Mouse (Mus musculus) olfactory bulb, adult 2 months (tissue): ENCODE measurements around the gene Hoxb8. TPM values are rescaled to one million over a fixed set of nuclear protein-coding genes. Genes with fewer than 3 reads are reported as not detected.

Experiments used
- H3K27ac ChIP-seq: fragments of 200-500 bp; 2 replicates; pipeline ENCODE4 v1.5.1; 2012; ENCODE audit warnings: low read depth, low read length; ENCODE audit not compliant: insufficient read depth
- H3K4me1 ChIP-seq: fragments of 200-500 bp; 2 replicates; pipeline ENCODE4 v1.6.1; 2012; ENCODE audit warnings: low read length; ENCODE audit not compliant: control insufficient read depth, insufficient read depth
- H3K4me3 ChIP-seq: fragments of 200-500 bp; 2 replicates; pipeline ENCODE4 v1.5.1; 2012; ENCODE audit warnings: mild to moderate bottlenecking, low read depth, low read length, moderate library complexity; ENCODE audit not compliant: insufficient read depth
- CTCF ChIP-seq: fragments of 200-500 bp; IDR thresholded peaks from 2 replicates; pipeline ENCODE4 v1.5.1; 2012; ENCODE audit warnings: low read depth, mild to moderate bottlenecking, low read length, moderate library complexity; ENCODE audit not compliant: insufficient read depth
- POLR2A ChIP-seq: fragments of 200-500 bp; IDR thresholded peaks from 2 replicates; pipeline ENCODE4 v1.6.1; 2012; ENCODE audit warnings: mild to moderate bottlenecking, low read depth, low read length, moderate library complexity; ENCODE audit not compliant: insufficient read depth
- WGBS: fragments of 180-500 bp; shearing (Covaris S2); methylation state at CpG from one replicate; pipeline ENCODE4 v1.1.7; 2018; 5-methylcytosine and 5-hydroxymethylcytosine counted together
- polyA plus RNA-seq: library from polyadenylated mRNA; stranded (reverse); fragments of >200 nt; gene quantifications from 2 replicates; pipeline ENCODE4 v1.2.4, GENCODE M21; 2012; ENCODE audit warnings: low replicate concordance; ENCODE audit not compliant: missing spikeins, insufficient read depth, insufficient read length

Hoxb8 gene
- polyA plus RNA-seq, 1 experiment, result not detected

GRCm38 (mm10) chr11:96274428-96274827 is 7.3 kb upstream of the Hoxb8 start:
- H3K27ac ChIP-seq, result no peak overlapping the region
- 5% methylated on average over 10 of the region's 10 CpGs for WGBS
- H3K4me3 ChIP-seq, result no peak overlapping the region

GRCm38 (mm10) chr11:96275896-96276295 is 5.8 kb upstream of the Hoxb8 start:
- no peak overlapping the region for H3K4me3 ChIP-seq
- TF ChIP-seq POLR2A (no peak), CTCF (no peak)
- WGBS, result 8% methylated on average over 4 of the region's 4 CpGs

More at GRCm38 (mm10) chr11:96274428-96274827, 7.3 kb upstream of the Hoxb8 start:
- peaks cover 5% of the 10 kb centered on the region for H3K4me1 ChIP-seq
- TF ChIP-seq CTCF (no peak), POLR2A (no peak)

GRCm38 (mm10) chr11:96277151-96278044 is 4.3 kb upstream of the Hoxb8 start:
- Histone ChIP-seq H3K27ac (no peak overlapping the region), H3K4me3 (no peak overlapping the region), H3K4me1 (peaks cover 2% of the 10 kb centered on the region; the same call in 1 of the 2 replicates)
- WGBS, result 3% methylated on average over 35 of the region's 35 CpGs
- TF ChIP-seq CTCF (no peak), POLR2A (no peak)

More at GRCm38 (mm10) chr11:96275896-96276295, 5.8 kb upstream of the Hoxb8 start:
- H3K4me1 ChIP-seq, result peaks cover 5% of the 10 kb centered on the region
- no peak overlapping the region for H3K27ac ChIP-seq

GRCm38 (mm10) chr11:96278324-96278723 is 3.4 kb upstream of the Hoxb8 start:
- Histone ChIP-seq H3K4me3 (no peak overlapping the region), H3K27ac (no peak overlapping the region), H3K4me1 (no peaks in the 10 kb centered on the region)
- TF ChIP-seq POLR2A (no peak), CTCF (no peak)
- WGBS, result 14% methylated on average over 14 of the region's 14 CpGs

GRCm38 (mm10) chr11:96278773-96279172 is 2.9 kb upstream of the Hoxb8 start:
- Histone ChIP-seq H3K4me1 (no peaks in the 10 kb centered on the region), H3K4me3 (no peak overlapping the region), H3K27ac (no peak overlapping the region)
- WGBS, result 1% methylated on average over 9 of the region's 9 CpGs
- peak; percentile 80 for TF ChIP-seq CTCF
- TF ChIP-seq POLR2A, result no peak

- Histone ChIP-seq H3K4me3 (no peak overlapping the region), H3K27ac (no peak overlapping the region), H3K4me1 (no peaks in the 10 kb centered on the region; the same call in 1 of the 2 replicates)
- 4% methylated on average over 31 of the region's 31 CpGs for WGBS
- TF ChIP-seq POLR2A (no peak), CTCF (no peak)
Measured at GRCm38 (mm10) chr11:96279421-96280233, 2.1 kb upstream of the Hoxb8 start.

GRCm38 (mm10) chr11:96280399-96281378 is 1.0 kb upstream of the Hoxb8 start:
- H3K27ac ChIP-seq, result no peak overlapping the region
- no peaks in the 10 kb centered on the region; the same call in 1 of the 2 replicates for H3K4me1 ChIP-seq
- 8% methylated on average over 8 of the region's 8 CpGs for WGBS
- no peak overlapping the region for H3K4me3 ChIP-seq
- TF ChIP-seq POLR2A (no peak), CTCF (no peak)

- Histone ChIP-seq H3K27ac (no peak overlapping the region), H3K4me3 (no peak overlapping the region), H3K4me1 (no peaks in the 10 kb centered on the region; the same call in 1 of the 2 replicates)
- 5% methylated on average over 18 of the region's 18 CpGs for WGBS
- TF ChIP-seq POLR2A (no peak), CTCF (no peak)
Measured at GRCm38 (mm10) chr11:96281396-96281795, 309 bp upstream of the Hoxb8 start.

- TF ChIP-seq POLR2A (no peak), CTCF (no peak)
- Histone ChIP-seq H3K4me3 (no peak overlapping the region), H3K27ac (no peak overlapping the region), H3K4me1 (no peaks in the 10 kb centered on the region; the same call in 1 of the 2 replicates)
- 1% methylated on average over 49 of the region's 49 CpGs for WGBS
Measured at GRCm38 (mm10) chr11:96282795-96283430, 1.2 kb downstream of the Hoxb8 start.
